Mouse (Mus musculus) bone marrow, adult 2 months (tissue): ENCODE measurements at regions not wholly inside any gene's neighbourhood (a gene's known extent, or its start where the extent isn't known, plus 50 kb on each side); places are given as distances from the start of the nearest gene placed in this dataset.

Experiments used
- CTCF ChIP-seq: fragments of 200-500 bp; IDR thresholded peaks from 2 replicates; pipeline ENCODE4 v1.5.1; 2011; ENCODE audit warnings: low read length, control low read depth; ENCODE audit not compliant: control insufficient read depth, insufficient read depth
- POLR2A ChIP-seq: fragments of 200-500 bp; IDR thresholded peaks from 2 replicates; pipeline ENCODE4 v1.6.1; 2011; ENCODE audit warnings: low read depth, mild to moderate bottlenecking, control low read depth, low read length, borderline replicate concordance; ENCODE audit not compliant: control insufficient read depth

DNA sequence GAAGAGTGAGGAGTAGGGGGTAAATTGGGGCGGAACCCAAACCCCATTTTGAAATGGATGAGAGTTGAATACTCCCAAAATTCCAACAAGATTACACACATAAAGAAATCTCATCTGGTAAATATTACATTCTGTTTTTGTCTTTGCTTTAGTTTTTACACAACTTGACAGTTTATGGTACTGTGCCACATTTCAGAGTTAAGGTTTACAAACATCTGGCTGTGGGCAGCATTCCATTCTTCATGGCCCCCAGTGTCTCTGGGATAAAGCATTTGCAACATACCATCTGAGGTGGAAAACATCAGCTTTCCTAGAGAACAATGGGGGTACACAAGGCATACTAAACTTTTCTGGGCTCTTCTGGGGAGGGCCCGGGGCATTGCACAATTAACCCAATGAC is 454.1 kb downstream of the Ebf1 start:
- TF ChIP-seq CTCF = no peak
- TF ChIP-seq POLR2A = no peak
